Mouse (Mus musculus): ENCODE results near the gene Hdac7. TPM values are rescaled to one million over a fixed set of nuclear protein-coding genes. Genes with fewer than 3 reads are reported as not detected.

Gene Hdac7
- polyA plus RNA-seq, 2 experiments from 2014 or later: 58.8 to 69.5 TPM

- ATAC-seq: no peak
Observed at GRCm38 (mm10) chr15:97766194-97766593, 78.1 kb downstream of the Hdac7 start.

- ATAC-seq: no peak
Observed at GRCm38 (mm10) chr15:97765090-97765794, 79.1 kb downstream of the Hdac7 start.

- ATAC-seq: no peak
Observed at GRCm38 (mm10) chr15:97764532-97764931, 79.8 kb downstream of the Hdac7 start.

- no peak for ATAC-seq
Observed at GRCm38 (mm10) chr15:97763256-97764049, 80.8 kb downstream of the Hdac7 start.

- ATAC-seq: no peak
Observed at GRCm38 (mm10) chr15:97762733-97763132, 81.6 kb downstream of the Hdac7 start.

- no peak for ATAC-seq
Observed at GRCm38 (mm10) chr15:97761438-97761837, 82.9 kb downstream of the Hdac7 start.

GRCm38 (mm10) chr15:97760952-97761351 is 83.3 kb downstream of the Hdac7 start:
- no peak for ATAC-seq

- ATAC-seq: no peak
Observed at GRCm38 (mm10) chr15:97760006-97760405, 84.3 kb downstream of the Hdac7 start.

GRCm38 (mm10) chr15:97755361-97755760 is 88.9 kb downstream of the Hdac7 start:
- ATAC-seq: no peak

GRCm38 (mm10) chr15:97754476-97754875 is 89.8 kb downstream of the Hdac7 start:
- no peak for ATAC-seq

- ATAC-seq: no peak
Observed at GRCm38 (mm10) chr15:97752491-97752890, 91.8 kb downstream of the Hdac7 start.

GRCm38 (mm10) chr15:97751676-97752075 is 92.6 kb downstream of the Hdac7 start:
- ATAC-seq: peak; percentile 52

GRCm38 (mm10) chr15:97750697-97751096 is 93.6 kb downstream of the Hdac7 start:
- ATAC-seq: no peak

GRCm38 (mm10) chr15:97749841-97750240 is 94.5 kb downstream of the Hdac7 start:
- ATAC-seq: no peak

GRCm38 (mm10) chr15:97749397-97749796 is 94.9 kb downstream of the Hdac7 start:
- ATAC-seq: no peak

GRCm38 (mm10) chr15:97748964-97749363 is 95.3 kb downstream of the Hdac7 start:
- ATAC-seq: no peak

- no peak for ATAC-seq
Observed at GRCm38 (mm10) chr15:97748309-97748708, 96.0 kb downstream of the Hdac7 start.

GRCm38 (mm10) chr15:97747486-97747885 is 96.8 kb downstream of the Hdac7 start:
- no peak for ATAC-seq

GRCm38 (mm10) chr15:97746748-97747147 is 97.6 kb downstream of the Hdac7 start:
- ATAC-seq: no peak

GRCm38 (mm10) chr15:97746278-97746677 is 98.0 kb downstream of the Hdac7 start:
- no peak for ATAC-seq

GRCm38 (mm10) chr15:97745331-97745730 is 99.0 kb downstream of the Hdac7 start:
- no peak for ATAC-seq

- no peak for ATAC-seq
Observed at GRCm38 (mm10) chr15:97744930-97745329, 99.4 kb downstream of the Hdac7 start.

- ATAC-seq: no peak
Observed at GRCm38 (mm10) chr15:97743961-97744525, 100.3 kb downstream of the Hdac7 start.

GRCm38 (mm10) chr15:97743210-97743609 is 101.1 kb downstream of the Hdac7 start:
- no peak for ATAC-seq
